Comparison of ENCODE assay signal across 11 mouse cellular contexts in genomic region chr6:21999025-21999424, GRCm38 (mm10). TPM values are rescaled to one million over a fixed set of nuclear protein-coding genes. Genes with fewer than 3 reads are reported as not detected.
DNase-seq lines count a peak whose midpoint lies in the region; ATAC-seq and TF ChIP-seq lines count a peak whose summit lies in the region.
"Had no signal": no experiment of that assay in that cellular context is flagged by ENCODE, and none has a peak within 500 bp of the region (broad histone marks: within the 10 kb centered on the region; RNA-seq: fewer than 3 reads in every experiment).

No protein-coding gene starts in this region.

- H3K4me3 ChIP-seq in lung, embryonic 14.5 days (ENCODE audit: low read depth, low read length), result no peak overlapping the region
- no peak overlapping the region for H3K4me3 ChIP-seq in embryonic facial prominence, embryonic 15.5 days (replicated peaks)
- H3K4me3 ChIP-seq in intestine, embryonic 14.5 days (ENCODE audit: low read depth, low read length), result no peak overlapping the region
- H3K4me3 ChIP-seq in stomach, embryonic 14.5 days (ENCODE audit: low read depth, low read length), result no peak overlapping the region
- H3K4me3 ChIP-seq: layer of hippocampus, adult 2 months; midbrain, embryonic 12.5 days had no signal

- DNase-seq in lung, embryonic 14.5 days, result peak; percentile 59
- DNase-seq in lung, postnatal 36 days, result no peak
- no peak for DNase-seq in intestine, embryonic 14.5 days (ENCODE audit: low spot score)
- no peak for DNase-seq in right cerebral cortex, adult 18-20 months
- no peak for DNase-seq in thymus, postnatal 36 days
- DNase-seq: adrenal gland, postnatal 14 days had no signal

- H3K4me1 ChIP-seq in lung, embryonic 14.5 days (ENCODE audit: insufficient read depth), result peaks cover 24% of the 10 kb centered on the region; the same call in 1 of the 2 replicates
- peaks cover 28% of the 10 kb centered on the region for H3K4me1 ChIP-seq in embryonic facial prominence, embryonic 15.5 days
- H3K4me1 ChIP-seq in intestine, embryonic 14.5 days (replicated peaks; ENCODE audit: control insufficient read depth, insufficient read depth, low read length), result peaks cover 39% of the 10 kb centered on the region
- peaks cover 28% of the 10 kb centered on the region for H3K4me1 ChIP-seq in stomach, embryonic 14.5 days (ENCODE audit: control insufficient read depth, insufficient read depth, low read length)

- H3K36me3 ChIP-seq in lung, embryonic 14.5 days (ENCODE audit: insufficient read depth), result no peaks in the 10 kb centered on the region
- H3K36me3 ChIP-seq in embryonic facial prominence, embryonic 15.5 days, result no peaks in the 10 kb centered on the region
- no peaks in the 10 kb centered on the region for H3K36me3 ChIP-seq in intestine, embryonic 14.5 days (ENCODE audit: control insufficient read depth, insufficient read depth, low read length)
- H3K36me3 ChIP-seq in stomach, embryonic 14.5 days (ENCODE audit: control insufficient read depth, insufficient read depth, low read length), result no peaks in the 10 kb centered on the region
- H3K36me3 ChIP-seq: G1E; midbrain, embryonic 12.5 days had no signal

- no peaks in the 10 kb centered on the region for H3K27me3 ChIP-seq in lung, embryonic 14.5 days (ENCODE audit: insufficient read depth, low read length)
- no peaks in the 10 kb centered on the region for H3K27me3 ChIP-seq in embryonic facial prominence, embryonic 15.5 days
- H3K27me3 ChIP-seq in intestine, embryonic 14.5 days (replicated peaks; ENCODE audit: control insufficient read depth, insufficient read depth, low read length), result no peaks in the 10 kb centered on the region
- no peaks in the 10 kb centered on the region for H3K27me3 ChIP-seq in stomach, embryonic 14.5 days (ENCODE audit: control insufficient read depth, insufficient read depth, low read length)

- 19% methylated on average over 11 of the region's 11 CpGs for WGBS in lung, embryonic 14.5 days
- WGBS in embryonic facial prominence, embryonic 15.5 days, result 19% methylated on average over 11 of the region's 11 CpGs
- WGBS in intestine, embryonic 14.5 days, result 13% methylated on average over 11 of the region's 11 CpGs
- 19% methylated on average over 11 of the region's 11 CpGs for WGBS in stomach, embryonic 14.5 days

- TF ChIP-seq CTCF in lung, embryonic 14.5 days (IDR thresholded peaks at IDR 0.05; ENCODE audit: low read depth), result no peak

- ATAC-seq in lung, embryonic 14.5 days (ENCODE audit: insufficient read depth), result no peak
- ATAC-seq in embryonic facial prominence, embryonic 15.5 days (ENCODE audit: insufficient number of reproducible peaks, low FRiP score, low TSS enrichment, low read depth), result no peak
- ATAC-seq in intestine, embryonic 14.5 days (replicated peaks; ENCODE audit: low FRiP score, low TSS enrichment, low read depth), result no peak; the same call in 1 of the 2 replicates
- no peak for ATAC-seq in stomach, embryonic 14.5 days (ENCODE audit: insufficient number of reproducible peaks, insufficient read depth, low FRiP score, low read depth)

- no peak overlapping the region for H3K9ac ChIP-seq in lung, embryonic 14.5 days
- H3K9ac ChIP-seq in embryonic facial prominence, embryonic 15.5 days, result no peak overlapping the region
- no peak overlapping the region for H3K9ac ChIP-seq in intestine, embryonic 14.5 days (ENCODE audit: low read length)
- H3K9ac ChIP-seq in stomach, embryonic 14.5 days (replicated peaks; ENCODE audit: low read depth, low read length), result no peak overlapping the region
- H3K9ac ChIP-seq: midbrain, embryonic 12.5 days had no signal

- H3K9me3 ChIP-seq in lung, embryonic 14.5 days (ENCODE audit: low read depth, low read length), result no peaks in the 10 kb centered on the region
- H3K9me3 ChIP-seq in embryonic facial prominence, embryonic 15.5 days (replicated peaks), result no peaks in the 10 kb centered on the region
- no peaks in the 10 kb centered on the region for H3K9me3 ChIP-seq in intestine, embryonic 14.5 days (ENCODE audit: control insufficient read depth, low read length)
- H3K9me3 ChIP-seq in stomach, embryonic 14.5 days (ENCODE audit: control insufficient read depth, low read depth, low read length), result no peaks in the 10 kb centered on the region
- H3K9me3 ChIP-seq: G1E; midbrain, embryonic 12.5 days had no signal

- H3K27ac ChIP-seq in lung, embryonic 14.5 days (ENCODE audit: low read depth), result peak overlapping the region; percentile 75; the same call in 1 of the 2 replicates
- H3K27ac ChIP-seq in embryonic facial prominence, embryonic 15.5 days (replicated peaks), result peak overlapping the region; percentile 51
- H3K27ac ChIP-seq in intestine, embryonic 14.5 days (ENCODE audit: low read depth), result peak overlapping the region; percentile 79
- H3K27ac ChIP-seq in stomach, embryonic 14.5 days (ENCODE audit: low read length), result peak overlapping the region; percentile 84
- H3K27ac ChIP-seq: layer of hippocampus, adult 2 months; midbrain, embryonic 12.5 days had no signal

- peak overlapping the region; percentile 46 for H3K4me2 ChIP-seq in lung, embryonic 14.5 days
- H3K4me2 ChIP-seq in embryonic facial prominence, embryonic 15.5 days (replicated peaks), result peak overlapping the region; percentile 21
- H3K4me2 ChIP-seq in intestine, embryonic 14.5 days (ENCODE audit: low read length), result peak overlapping the region; percentile 35
- peak overlapping the region; percentile 15 for H3K4me2 ChIP-seq in stomach, embryonic 14.5 days (replicated peaks; ENCODE audit: low read depth, low read length)
- H3K4me2 ChIP-seq: midbrain, embryonic 12.5 days had no signal

RNA-seq across cellular contexts. Expression of gene Cped1, which starts 13.3 kb away (rescaled TPM):
- polyA plus RNA-seq in lung, embryonic 14.5 days (2014; fragmentation: Nextera tagmentation; extraction: Ambion mirVana), result 36.9 and 42.0 TPM in 2 replicates
- polyA plus RNA-seq in embryonic facial prominence, embryonic 15.5 days (2015; fragmentation: Nextera tagmentation; extraction: Ambion mirVana), result 28.5 and 30.3 TPM in 2 replicates
- 35.5 and 38.5 TPM in 2 replicates for polyA plus RNA-seq in intestine, embryonic 14.5 days (2014; fragmentation: Nextera tagmentation; extraction: Ambion mirVana)
- 43.6 and 47.2 TPM in 2 replicates for polyA plus RNA-seq in stomach, embryonic 14.5 days (2014; fragmentation: Nextera tagmentation; extraction: Ambion mirVana)
- polyA plus RNA-seq: G1E had no signal

RNA-seq across cellular contexts. Expression of gene Ing3, which starts 49.7 kb away (rescaled TPM):
- polyA plus RNA-seq in lung, embryonic 14.5 days (2014; fragmentation: Nextera tagmentation; extraction: Ambion mirVana), result 52.5 and 56.0 TPM in 2 replicates
- 54.4 and 55.2 TPM in 2 replicates for polyA plus RNA-seq in embryonic facial prominence, embryonic 15.5 days (2015; fragmentation: Nextera tagmentation; extraction: Ambion mirVana)
- polyA plus RNA-seq in intestine, embryonic 14.5 days (2014; fragmentation: Nextera tagmentation; extraction: Ambion mirVana), result 41.3 and 49.9 TPM in 2 replicates
- 49.8 and 56.9 TPM in 2 replicates for polyA plus RNA-seq in stomach, embryonic 14.5 days (2014; fragmentation: Nextera tagmentation; extraction: Ambion mirVana)
